Mouse (Mus musculus) forebrain, embryonic 15.5 days (tissue): ENCODE data around the gene Gm15517. TPM values are rescaled to one million over a fixed set of nuclear protein-coding genes. Genes with fewer than 3 reads are reported as not detected.

Experiments
- ATAC-seq: fragments of 200-750 bp; cut with Nextera tagmentation; replicated peaks from 2 replicates; pipeline ENCODE4 v1.8.0; 2017; ENCODE audit warnings: mild to moderate bottlenecking, moderate TSS enrichment, moderate library complexity
- H3K27ac ChIP-seq: fragments of 300-500 bp; sonication (generic); replicated peaks from 2 replicates; pipeline ENCODE4 v1.5.1; 2015; ENCODE audit warnings: mild to moderate bottlenecking, inconsistent platforms
- H3K27me3 ChIP-seq: fragments of 300-500 bp; sonication (generic); 2 replicates; pipeline ENCODE4 v1.6.1; 2015; ENCODE audit warnings: inconsistent platforms
- H3K36me3 ChIP-seq: fragments of 300-500 bp; sonication (generic); 2 replicates; pipeline ENCODE4 v1.6.1; 2015; ENCODE audit warnings: mild to moderate bottlenecking, inconsistent platforms
- H3K4me1 ChIP-seq: fragments of 300-500 bp; sonication (generic); 2 replicates; pipeline ENCODE4 v1.6.1; 2015; ENCODE audit warnings: inconsistent platforms
- H3K4me2 ChIP-seq: fragments of 300-500 bp; sonication (generic); replicated peaks from 2 replicates; pipeline ENCODE4 v1.6.1; 2015; ENCODE audit warnings: mild to moderate bottlenecking, inconsistent platforms
- H3K4me3 ChIP-seq: fragments of 300-500 bp; sonication (generic); 2 replicates; pipeline ENCODE4 v1.5.1; 2015; ENCODE audit warnings: mild to moderate bottlenecking, inconsistent platforms
- H3K9ac ChIP-seq: fragments of 300-500 bp; sonication (generic); replicated peaks from 2 replicates; pipeline ENCODE4 v1.6.1; 2015; ENCODE audit warnings: mild to moderate bottlenecking, inconsistent platforms
- H3K9me3 ChIP-seq: fragments of 300-500 bp; sonication (generic); 2 replicates; pipeline ENCODE4 v1.6.1; 2016; ENCODE audit warnings: inconsistent platforms
- WGBS: fragments of 180-500 bp; shearing (Covaris S2); methylation state at CpG from one replicate; pipeline ENCODE4 v1.1.7; 2015; ENCODE audit warnings: mixed read lengths; 5-methylcytosine and 5-hydroxymethylcytosine counted together
- polyA plus RNA-seq: library from polyadenylated mRNA; unstranded; fragments of >200 nt; fragmentation: Nextera tagmentation; extraction: Ambion mirVana; gene quantifications from 2 replicates; pipeline ENCODE4 v1.2.1, GENCODE M21; 2015

Gene Gm15517
- polyA plus RNA-seq, 1 experiment from 2014 or later: not detected

DNA sequence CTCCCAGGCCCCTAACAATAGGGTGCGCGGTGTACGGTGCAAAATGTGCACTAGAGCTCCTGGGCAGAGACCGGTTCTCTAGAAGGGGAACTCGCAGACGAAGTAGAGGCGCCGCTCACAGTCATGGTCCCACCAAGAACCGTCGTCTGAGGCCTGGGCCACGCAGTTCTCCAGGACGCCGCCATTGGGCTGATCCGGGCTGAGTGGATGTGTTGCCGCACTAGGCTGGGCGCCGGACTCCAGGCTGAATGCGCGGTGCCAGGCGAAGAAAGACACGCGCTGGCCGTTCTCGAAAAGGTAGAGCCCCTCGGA, 43.2 kb downstream of the Gm15517 start:
- peak overlapping the region; percentile 93 for H3K27ac ChIP-seq
- peak overlapping the region; percentile 92 for H3K9ac ChIP-seq
- peaks cover 12% of the 10 kb centered on the region for H3K4me1 ChIP-seq
- peak; percentile 57 for ATAC-seq
- H3K9me3 ChIP-seq: no peaks in the 10 kb centered on the region
- WGBS: 1% methylated on average over 25 of the region's 25 CpGs
- no peaks in the 10 kb centered on the region for H3K36me3 ChIP-seq
- H3K27me3 ChIP-seq: no peaks in the 10 kb centered on the region
- H3K4me3 ChIP-seq: peak overlapping the region; percentile 63
- peak overlapping the region; percentile 62 for H3K4me2 ChIP-seq

DNA sequence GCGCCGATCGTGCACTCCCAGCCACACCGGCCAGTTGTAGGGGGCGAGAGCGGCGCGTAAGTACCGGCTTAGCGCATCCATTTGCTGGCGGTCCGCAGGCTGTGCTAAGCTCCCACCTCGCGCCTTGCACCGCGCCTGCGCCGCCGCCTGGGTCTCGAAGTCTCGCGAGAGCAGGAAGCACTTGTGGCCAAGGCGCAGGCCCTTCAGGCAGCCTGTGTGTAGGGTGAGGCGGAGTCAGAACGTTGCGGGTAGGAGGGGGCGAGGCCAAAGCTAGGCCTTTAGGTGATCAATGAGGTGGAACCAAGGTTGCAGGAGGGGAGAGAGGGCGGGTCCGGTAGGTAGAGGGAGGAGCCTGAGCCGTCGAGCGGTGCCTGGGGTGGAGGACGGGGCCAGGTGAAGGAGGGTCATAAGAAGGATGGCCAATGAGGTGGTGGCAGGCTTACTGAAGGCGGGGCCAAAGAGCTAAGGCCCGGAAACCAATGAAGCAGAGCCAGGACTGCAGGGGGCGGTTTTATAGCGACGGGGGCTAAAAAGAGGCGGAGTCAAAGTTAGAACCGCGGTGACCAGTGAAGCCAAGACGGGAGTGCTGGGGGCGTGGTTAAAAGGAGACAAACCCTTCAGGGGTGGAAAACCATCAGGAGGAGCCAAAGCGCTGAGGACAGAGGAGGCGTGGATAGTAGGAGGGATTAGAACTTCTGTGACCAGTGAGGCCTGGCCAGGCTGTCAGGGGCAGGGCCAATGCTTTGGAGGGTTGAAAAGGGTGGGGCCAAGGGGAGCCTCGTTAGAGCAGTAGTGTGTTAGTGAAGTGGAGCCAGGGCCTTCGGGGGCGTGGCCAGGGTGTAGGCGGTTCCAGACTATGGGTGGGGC, 43.8 kb downstream of the Gm15517 start:
- WGBS: under 1% methylated on average over 49 of the region's 49 CpGs
- peaks cover 12% of the 10 kb centered on the region for H3K4me1 ChIP-seq
- ATAC-seq: peak; percentile 95
- H3K36me3 ChIP-seq: no peaks in the 10 kb centered on the region
- H3K27me3 ChIP-seq: no peaks in the 10 kb centered on the region
- peak overlapping the region; percentile 92 for H3K9ac ChIP-seq
- H3K4me3 ChIP-seq: peak overlapping the region; percentile 63
- no peaks in the 10 kb centered on the region for H3K9me3 ChIP-seq
- H3K4me2 ChIP-seq: peak overlapping the region; percentile 62
- peak overlapping the region; percentile 93 for H3K27ac ChIP-seq

DNA sequence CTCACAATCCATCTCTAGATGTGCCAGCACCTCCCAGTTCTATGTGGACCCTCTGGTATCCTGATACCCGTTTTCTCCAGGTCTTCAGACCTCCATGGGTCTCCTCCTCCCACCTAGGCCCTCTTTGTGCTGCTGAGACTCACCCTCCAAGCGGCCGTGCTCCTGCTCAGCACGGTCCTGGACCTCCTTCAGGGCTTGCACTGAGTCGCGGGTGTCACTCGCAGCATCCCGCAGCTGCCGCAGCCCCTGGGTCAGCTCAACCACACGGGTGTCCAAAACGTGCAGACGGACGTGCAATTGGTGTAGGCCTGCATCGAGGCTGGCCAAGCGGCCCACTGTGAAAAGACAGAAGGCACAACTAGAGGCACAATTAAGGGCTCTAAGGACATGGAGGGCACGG, 44.4 kb downstream of the Gm15517 start:
- no peaks in the 10 kb centered on the region for H3K36me3 ChIP-seq
- no peak; the same call in 1 of the 2 replicates for ATAC-seq
- peak overlapping the region; percentile 62 for H3K4me2 ChIP-seq
- H3K27me3 ChIP-seq: no peaks in the 10 kb centered on the region
- peaks cover 17% of the 10 kb centered on the region for H3K4me1 ChIP-seq
- H3K9me3 ChIP-seq: no peaks in the 10 kb centered on the region
- no peak overlapping the region for H3K9ac ChIP-seq
- H3K27ac ChIP-seq: peak overlapping the region; percentile 93; the same call in 1 of the 2 replicates
- peak overlapping the region; percentile 63 for H3K4me3 ChIP-seq
- 7% methylated on average over 16 of the region's 16 CpGs for WGBS

DNA sequence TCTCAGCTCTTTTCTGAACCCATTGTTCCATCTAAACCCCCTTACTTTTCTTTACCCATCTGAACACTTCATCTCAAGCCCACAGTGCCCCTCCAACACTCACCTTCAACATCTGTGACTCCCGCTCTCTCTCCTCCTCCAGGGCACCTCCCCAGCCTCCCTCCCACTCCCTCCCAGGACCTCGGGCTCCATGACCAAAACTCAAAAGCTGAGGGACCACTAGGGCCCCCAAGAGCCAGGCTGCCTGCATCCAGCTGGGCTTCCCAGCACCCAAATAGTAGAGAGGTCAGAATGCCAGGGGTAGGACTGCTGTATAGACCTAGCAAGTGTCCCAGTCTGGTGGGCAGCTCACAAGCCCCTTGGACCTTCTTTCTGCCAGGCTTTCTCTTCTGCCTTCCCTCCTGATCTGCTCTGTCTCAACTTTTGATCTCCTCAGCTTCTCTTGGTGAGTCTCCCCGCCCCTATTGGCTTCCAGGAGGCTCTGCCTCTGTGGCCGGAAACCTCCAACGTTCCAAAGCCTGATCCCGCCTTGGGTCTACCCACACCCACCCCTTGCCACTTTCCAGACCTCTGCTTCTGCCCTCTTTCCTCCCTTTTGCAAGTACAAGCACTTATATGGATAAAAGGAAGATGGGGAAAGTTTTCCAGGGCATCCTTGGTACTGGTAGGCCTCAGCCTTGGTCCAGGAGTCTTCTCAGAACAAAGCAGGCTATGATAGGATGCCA, 45.4 kb downstream of the Gm15517 start, which contains the start of gene Clec11a:
Gene Clec11a (minus strand): TSS at position 387 of the 725 bp plus-strand sequence.
- no peaks in the 10 kb centered on the region for H3K9me3 ChIP-seq
- peaks cover 25% of the 10 kb centered on the region for H3K4me1 ChIP-seq
- no peaks in the 10 kb centered on the region for H3K36me3 ChIP-seq
- ATAC-seq: no peak
- peak within 1 kb of the TSS; percentile 62 for H3K4me2 ChIP-seq
- peak within 1 kb of the TSS; percentile 93; the same call in 1 of the 2 replicates for H3K27ac ChIP-seq
- no peak within 1 kb of the TSS for H3K9ac ChIP-seq
- H3K27me3 ChIP-seq: no peaks in the 10 kb centered on the region
- WGBS: 60% methylated on average over 6 of the region's 6 CpGs
- peak within 1 kb of the TSS; percentile 63 for H3K4me3 ChIP-seq

DNA sequence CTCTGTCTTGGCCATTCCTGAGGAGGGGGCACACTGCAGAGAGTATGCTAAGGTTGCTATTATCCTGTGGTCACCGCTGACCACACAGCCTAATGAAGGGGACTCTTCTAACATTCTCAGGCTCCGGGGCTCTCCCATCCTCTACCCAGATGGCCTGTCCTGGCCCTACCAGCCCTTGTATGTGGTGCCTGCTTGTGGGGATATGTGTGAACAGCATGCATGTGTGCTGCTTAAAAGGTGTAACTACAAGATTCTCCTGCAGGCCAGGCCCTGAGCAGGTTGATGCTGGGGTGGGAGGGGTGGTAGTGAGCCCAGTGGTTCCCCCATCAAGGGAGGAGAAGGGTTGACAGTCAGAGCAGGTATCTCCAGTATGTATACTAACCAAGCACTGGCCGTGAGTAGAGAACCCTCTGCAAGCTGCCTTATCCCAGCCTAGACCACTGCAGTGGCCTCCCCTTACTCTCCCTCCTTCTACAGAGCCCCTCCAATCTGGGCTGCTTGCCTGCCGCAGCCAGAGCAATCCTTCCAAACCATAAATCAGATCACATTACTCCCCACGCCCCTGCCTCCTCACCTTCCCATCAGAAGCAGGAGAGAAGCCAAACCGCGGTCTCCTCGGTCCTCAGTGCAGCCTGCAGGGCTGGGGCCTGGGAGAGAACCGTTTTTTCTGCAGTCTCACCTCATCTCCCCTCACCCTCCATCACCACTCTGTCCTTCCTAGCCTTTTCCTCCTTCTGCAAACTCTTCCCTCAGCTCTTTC, 46.2 kb downstream of the Gm15517 start:
- no peak overlapping the region for H3K4me3 ChIP-seq
- no peaks in the 10 kb centered on the region for H3K27me3 ChIP-seq
- H3K4me1 ChIP-seq: peaks cover 32% of the 10 kb centered on the region
- H3K27ac ChIP-seq: no peak overlapping the region
- 60% methylated on average over 9 of the region's 9 CpGs for WGBS
- H3K9ac ChIP-seq: no peak overlapping the region
- H3K4me2 ChIP-seq: no peak overlapping the region
- ATAC-seq: no peak
- H3K36me3 ChIP-seq: no peaks in the 10 kb centered on the region
- H3K9me3 ChIP-seq: no peaks in the 10 kb centered on the region

DNA sequence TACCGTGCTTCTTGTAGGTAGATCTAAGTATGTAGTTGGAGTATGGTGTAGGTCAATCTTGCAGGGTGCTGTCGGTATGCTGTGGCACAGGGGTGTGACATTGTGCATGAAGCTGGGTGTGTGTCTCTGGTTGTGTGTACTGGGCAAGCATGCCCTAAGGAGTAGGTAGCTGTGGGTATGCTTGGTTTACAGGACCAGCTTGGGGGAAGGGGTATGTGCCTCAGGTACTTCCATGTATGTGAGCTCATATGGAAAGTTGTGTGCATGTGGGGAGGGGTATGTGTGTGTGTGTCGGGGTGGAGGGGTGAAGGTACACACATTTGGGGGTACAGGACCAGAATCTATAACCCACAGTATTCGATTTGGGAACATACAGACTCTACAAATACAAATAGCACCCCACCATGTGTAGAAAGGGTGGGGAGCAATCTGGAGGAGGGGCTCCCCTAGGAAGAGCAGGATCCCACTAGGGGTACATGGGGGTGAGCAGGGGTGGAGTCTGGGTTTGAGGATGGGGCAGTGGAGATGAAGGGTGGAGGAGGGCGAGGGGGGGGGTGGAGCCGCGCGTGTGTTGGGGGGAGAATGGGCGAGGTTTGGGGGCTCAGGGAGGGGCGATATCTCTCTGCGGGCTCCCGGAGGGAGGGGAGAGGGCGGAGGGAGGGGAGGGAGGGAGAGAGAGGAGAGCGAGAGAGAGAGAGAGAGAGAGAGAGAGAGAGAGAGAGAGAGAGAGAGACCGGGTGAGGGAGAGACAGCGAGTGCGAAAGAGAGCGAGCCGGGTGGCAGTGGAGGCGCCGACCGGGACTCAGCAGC, 48.4 kb downstream of the Gm15517 start, which contains the start of gene Shank1:
Gene Shank1 (plus strand): TSS at position 779 of the 810 bp plus-strand sequence.
- Histone ChIP-seq H3K9ac (peak within 1 kb of the TSS; percentile 70), H3K4me1 (peaks cover 23% of the 10 kb centered on the region), H3K27me3 (no peaks in the 10 kb centered on the region), H3K4me2 (peak within 1 kb of the TSS; percentile 96), H3K4me3 (peak within 1 kb of the TSS; percentile 74), H3K36me3 (peaks cover 10% of the 10 kb centered on the region; the same call in 1 of the 2 replicates), H3K27ac (peak within 1 kb of the TSS; percentile 67), H3K9me3 (no peaks in the 10 kb centered on the region)
- 22% methylated on average over 11 of the region's 22 CpGs for WGBS
- ATAC-seq: no peak

DNA sequence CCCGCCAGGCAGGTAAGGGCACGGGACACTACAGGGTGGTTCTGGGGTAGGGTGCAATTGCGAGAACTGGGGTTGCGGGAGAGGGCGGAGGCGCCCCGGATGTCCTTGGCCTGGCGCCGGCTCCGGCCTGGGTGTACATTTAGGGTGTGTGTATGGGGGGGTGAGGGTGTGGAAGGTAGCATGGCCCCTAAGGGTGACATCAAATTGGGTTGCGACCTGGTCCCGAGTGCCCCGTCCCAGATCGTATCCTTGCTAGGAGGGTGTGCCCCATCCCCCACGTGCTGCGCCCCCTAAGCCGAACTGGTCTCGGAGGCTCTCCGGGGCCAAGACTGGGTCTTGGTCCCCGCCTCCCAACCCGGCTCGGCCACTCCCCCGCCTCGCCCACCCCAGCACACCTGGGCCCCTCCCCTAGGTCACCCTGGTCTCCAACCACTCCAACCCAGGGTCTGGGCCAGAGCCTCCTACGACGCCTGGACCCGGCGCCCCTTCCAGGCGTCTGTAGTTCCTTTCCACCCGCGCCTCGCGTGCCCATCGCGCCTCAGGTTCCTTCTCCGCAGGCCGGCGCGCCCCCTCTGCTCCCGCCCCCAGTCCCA, 49.1 kb downstream of the Gm15517 start:
- WGBS: under 1% methylated on average over 39 of the region's 40 CpGs
- peaks cover 23% of the 10 kb centered on the region for H3K4me1 ChIP-seq

DNA sequence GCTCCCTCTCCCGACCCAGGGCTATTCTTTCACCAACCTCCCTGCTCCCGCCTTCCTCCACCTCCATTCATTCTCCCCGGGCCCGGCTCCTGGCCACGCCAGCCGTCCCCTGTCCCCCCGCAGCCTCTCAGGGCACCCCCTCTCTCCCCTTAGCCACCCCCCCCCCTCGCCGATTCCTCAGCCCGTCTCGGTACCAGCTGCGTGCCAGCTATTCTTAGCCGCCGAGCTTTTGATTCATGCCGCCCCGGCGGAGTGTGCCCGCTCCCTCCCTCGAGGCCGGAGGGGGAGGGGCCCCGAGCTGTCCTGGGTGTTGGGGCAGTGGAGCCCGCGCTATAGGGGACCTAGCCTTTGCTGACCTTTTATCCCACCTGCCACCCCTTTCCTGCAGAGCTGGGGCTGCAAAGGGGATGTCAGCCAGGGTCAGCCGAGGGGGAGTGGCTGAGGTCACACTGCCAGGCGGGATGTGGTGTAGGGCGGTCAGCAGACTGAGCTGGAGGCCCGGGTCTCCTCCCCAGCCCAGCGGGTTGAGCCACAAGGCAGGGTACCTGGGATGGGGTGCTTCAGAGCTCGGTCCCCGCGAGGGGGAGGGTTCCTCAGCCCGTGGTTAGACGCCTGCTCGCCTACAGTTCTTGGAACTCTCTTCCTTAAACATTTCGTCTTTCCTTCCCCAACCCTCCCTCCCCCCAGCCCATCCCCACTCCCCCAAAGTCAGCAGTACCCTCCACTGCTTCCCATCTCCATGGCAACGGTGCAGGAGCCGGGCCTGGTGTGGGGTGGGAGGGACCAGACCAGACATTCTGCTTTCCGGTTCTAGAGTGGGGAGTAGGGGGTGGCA, 49.8 kb downstream of the Gm15517 start:
- H3K4me1 ChIP-seq: peaks cover 20% of the 10 kb centered on the region
- peaks cover 15% of the 10 kb centered on the region; the same call in 1 of the 2 replicates for H3K36me3 ChIP-seq
- peak overlapping the region; percentile 67 for H3K27ac ChIP-seq
- no peaks in the 10 kb centered on the region for H3K27me3 ChIP-seq
- under 1% methylated on average over 37 of the region's 38 CpGs for WGBS
- H3K9me3 ChIP-seq: no peaks in the 10 kb centered on the region
- peak overlapping the region; percentile 70 for H3K9ac ChIP-seq
- peak overlapping the region; percentile 74 for H3K4me3 ChIP-seq
- peak; percentile 39 for ATAC-seq
- peak overlapping the region; percentile 96 for H3K4me2 ChIP-seq

More for the DNA sequence above, 49.1 kb downstream of the Gm15517 start:
- H3K36me3 ChIP-seq: peaks cover 11% of the 10 kb centered on the region; the same call in 1 of the 2 replicates
- H3K4me2 ChIP-seq: peak overlapping the region; percentile 96
- H3K9ac ChIP-seq: peak overlapping the region; percentile 70
- no peaks in the 10 kb centered on the region for H3K27me3 ChIP-seq
- peak overlapping the region; percentile 74 for H3K4me3 ChIP-seq
- peak; percentile 12 for ATAC-seq
- H3K9me3 ChIP-seq: no peaks in the 10 kb centered on the region
- H3K27ac ChIP-seq: peak overlapping the region; percentile 67
